Mouse (Mus musculus) olfactory bulb, adult 2 months (tissue): ENCODE data around the gene Ostc.

ENCODE experiments used
- CTCF ChIP-seq: fragments of 200-500 bp; IDR thresholded peaks from 2 replicates; pipeline ENCODE4 v1.5.1; 2012; ENCODE audit warnings: low read depth, mild to moderate bottlenecking, low read length, moderate library complexity; ENCODE audit not compliant: insufficient read depth
- POLR2A ChIP-seq: fragments of 200-500 bp; IDR thresholded peaks from 2 replicates; pipeline ENCODE4 v1.6.1; 2012; ENCODE audit warnings: mild to moderate bottlenecking, low read depth, low read length, moderate library complexity; ENCODE audit not compliant: insufficient read depth

DNA sequence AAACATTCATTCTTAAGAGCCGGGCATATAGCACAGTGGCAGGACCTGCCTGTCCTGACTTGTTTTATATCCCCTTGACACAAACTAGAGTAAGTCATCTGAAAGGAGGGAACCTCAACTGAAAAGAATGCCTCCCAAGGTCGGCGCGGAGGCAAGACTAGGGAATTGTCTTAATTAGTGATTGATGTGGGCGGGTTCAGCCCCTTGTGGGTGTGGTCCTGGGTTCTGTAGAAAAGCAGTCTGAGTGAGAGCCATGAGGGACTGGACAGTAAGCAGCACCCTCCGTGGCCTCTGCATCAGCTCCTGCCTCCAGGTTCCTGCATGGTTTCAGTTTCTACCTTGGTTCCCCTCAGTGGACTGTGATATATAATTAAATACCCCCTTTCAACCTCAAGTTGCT is 7.0 kb downstream of the Ostc start:
- TF ChIP-seq POLR2A, result no peak
- TF ChIP-seq CTCF, result no peak
